Mouse (Mus musculus) layer of hippocampus, postnatal 10 days (tissue): ENCODE measurements around the gene Gm12830. TPM values are rescaled to one million over a fixed set of nuclear protein-coding genes. Genes with fewer than 3 reads are reported as not detected.

ENCODE experiments used
- DNase-seq, 2 experiments: peaks; one replicate each; pipeline ENCODE4 v3.0.0; 2021; ENCODE audit warnings: low spot score in 2 of 2
- long read RNA-seq: library from polyadenylated mRNA; stranded (forward); transcript quantifications from one replicate; pipeline ENCODE4 v2.0.0, GENCODE M21; 2023
- total RNA-seq, 2 experiments: library from RNA; stranded (reverse); gene quantifications; 2 replicates each; pipeline ENCODE4 v1.2.3; 2021

Gm12830 gene
- total RNA-seq = not detected
- long read RNA-seq = 0 reads

GRCm38 (mm10) chr4:114821567-114822192 is at the start of gene Gm12830:
Gene Gm12830 (plus strand): TSS chr4:114821722.
- DNase-seq = peak; percentile 48 to 54

DNA sequence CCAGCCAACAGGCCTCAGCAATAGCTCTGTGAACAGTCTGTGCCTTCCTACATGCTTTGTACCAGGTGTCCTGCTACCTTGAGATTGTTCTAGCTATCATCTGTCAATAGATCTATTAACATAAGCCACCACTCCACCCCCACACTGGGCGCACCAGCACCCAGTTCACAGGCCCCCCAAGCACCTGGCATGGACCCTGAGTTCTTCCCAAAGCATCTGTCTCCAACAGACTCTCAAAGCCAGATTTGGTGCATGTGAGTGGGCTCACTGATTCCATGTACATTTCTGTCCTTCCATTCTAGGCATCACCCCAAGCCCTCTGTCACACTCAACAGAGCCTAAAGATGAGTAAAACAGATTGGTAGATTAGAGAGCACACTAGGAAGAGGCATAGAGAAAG is 48.2 kb upstream of the Gm12830 start:
- DNase-seq = no peak

- peak; percentile 18 to 35 for DNase-seq
Observed at GRCm38 (mm10) chr4:114777625-114778202, 43.8 kb upstream of the Gm12830 start.

- no peak for DNase-seq
Observed at GRCm38 (mm10) chr4:114778716-114779474, 42.6 kb upstream of the Gm12830 start.

DNA sequence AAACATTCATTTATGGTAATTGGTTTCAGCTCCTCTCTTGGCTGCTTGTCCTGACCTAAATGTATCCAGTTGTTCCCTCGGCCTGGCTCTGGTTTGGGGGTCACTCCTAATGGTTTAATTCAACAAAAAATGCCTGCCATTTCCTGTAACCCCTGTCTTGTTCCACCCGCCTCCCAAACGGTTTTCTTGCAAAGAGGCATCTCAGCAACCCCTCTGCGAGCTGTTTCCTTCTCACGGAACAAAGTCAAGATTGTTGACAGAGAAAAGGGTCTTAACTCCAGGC is 42.1 kb upstream of the Gm12830 start:
- no peak for DNase-seq

- DNase-seq = no peak
Observed at GRCm38 (mm10) chr4:114779758-114780546, 41.6 kb upstream of the Gm12830 start.

- no peak for DNase-seq
Observed at GRCm38 (mm10) chr4:114782851-114783250, 38.7 kb upstream of the Gm12830 start.

DNA sequence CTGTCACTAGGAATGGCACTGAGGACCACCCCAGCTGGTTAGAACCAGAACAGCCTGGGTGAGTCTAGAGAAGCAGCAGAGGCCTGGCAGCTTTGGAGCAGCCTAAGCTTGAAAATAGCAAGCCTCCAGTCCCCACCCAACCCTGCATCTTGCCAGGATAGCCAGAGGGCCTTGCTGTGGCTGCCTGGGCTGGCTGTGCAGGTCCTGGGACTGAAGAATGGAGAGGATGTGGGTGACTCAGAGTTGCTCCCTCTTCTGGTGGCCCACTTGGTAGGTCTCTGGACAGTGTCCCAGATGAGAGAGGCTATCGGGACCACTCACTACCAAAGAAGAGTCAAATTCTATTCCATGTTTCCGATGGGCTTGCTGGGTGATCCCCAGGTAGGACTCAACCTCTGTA is 36.8 kb upstream of the Gm12830 start:
- DNase-seq = no peak

- DNase-seq = no peak
Observed at GRCm38 (mm10) chr4:114788856-114789255, 32.7 kb upstream of the Gm12830 start.

DNA sequence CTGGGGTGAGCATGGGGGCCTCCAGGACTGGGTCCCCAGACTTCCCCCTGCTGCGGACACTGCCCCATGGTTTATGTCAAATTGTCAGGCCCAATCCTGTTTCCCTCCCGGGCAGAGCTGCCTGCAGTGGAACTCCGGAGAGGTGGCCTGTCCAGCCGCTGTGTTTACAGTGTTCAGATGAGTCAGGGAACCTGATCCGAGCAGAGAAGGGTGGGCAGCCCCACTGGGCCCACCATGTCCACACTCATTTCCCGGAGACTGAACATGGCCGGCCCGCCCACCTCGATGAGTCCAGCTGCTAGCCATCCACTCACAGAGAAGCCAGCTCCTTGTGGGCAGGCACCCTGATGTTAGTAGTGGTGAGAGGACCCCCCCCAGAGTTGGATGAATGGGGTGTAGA is 29.9 kb upstream of the Gm12830 start:
- DNase-seq = no peak

DNA sequence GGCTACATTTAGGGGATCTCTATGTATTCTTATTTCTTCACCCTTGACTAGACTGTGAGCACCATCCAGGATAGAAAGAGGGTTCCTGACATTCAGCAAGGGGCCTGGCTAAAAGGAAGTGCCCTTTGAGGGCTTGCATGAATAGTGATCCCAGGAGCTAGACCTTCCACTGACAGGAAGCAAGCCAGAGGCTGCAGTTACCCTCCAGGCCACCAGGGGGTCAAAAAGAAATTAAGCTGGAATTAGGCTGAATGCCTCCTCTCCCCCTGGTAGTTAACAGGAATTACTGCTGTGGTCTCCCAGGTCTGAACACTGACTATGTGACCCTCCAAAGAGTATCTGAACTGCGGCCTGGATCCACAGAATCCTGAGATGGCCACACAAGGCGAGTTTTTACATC is 27.7 kb upstream of the Gm12830 start:
- DNase-seq = no peak

DNA sequence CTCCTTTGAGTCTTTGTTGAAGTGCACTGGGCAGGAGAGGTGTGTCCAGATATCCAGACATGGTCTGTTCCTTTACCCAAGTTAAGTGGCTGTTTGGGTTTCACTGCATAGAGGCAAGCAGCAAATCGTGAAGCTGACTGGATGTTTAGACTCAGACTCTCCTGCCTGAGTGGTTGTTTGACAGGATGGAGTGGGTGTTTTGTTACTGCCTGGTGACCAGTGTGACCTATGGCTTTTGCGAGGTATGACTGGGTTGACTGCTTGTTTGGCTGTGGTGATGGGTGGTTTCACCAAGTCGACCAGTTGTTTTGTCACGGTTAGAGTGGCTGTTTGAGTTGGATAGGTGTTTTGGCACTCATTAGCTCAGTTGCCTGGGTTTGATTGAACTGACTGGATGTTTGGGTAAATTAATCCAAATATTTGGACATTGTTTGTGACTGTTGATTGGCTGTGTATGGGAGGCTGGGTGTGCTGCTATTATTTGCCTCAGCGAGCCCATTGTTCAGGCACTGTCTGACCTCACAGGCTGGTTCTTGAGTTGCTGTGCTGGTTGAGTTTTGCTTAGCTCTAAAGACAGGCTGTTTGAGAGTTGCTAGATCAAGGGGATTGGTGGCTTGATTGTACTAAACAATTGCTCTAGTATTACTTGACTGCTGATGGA is 24.1 kb upstream of the Gm12830 start:
- DNase-seq = no peak

GRCm38 (mm10) chr4:114798041-114798624 is 23.4 kb upstream of the Gm12830 start:
- no peak for DNase-seq

DNA sequence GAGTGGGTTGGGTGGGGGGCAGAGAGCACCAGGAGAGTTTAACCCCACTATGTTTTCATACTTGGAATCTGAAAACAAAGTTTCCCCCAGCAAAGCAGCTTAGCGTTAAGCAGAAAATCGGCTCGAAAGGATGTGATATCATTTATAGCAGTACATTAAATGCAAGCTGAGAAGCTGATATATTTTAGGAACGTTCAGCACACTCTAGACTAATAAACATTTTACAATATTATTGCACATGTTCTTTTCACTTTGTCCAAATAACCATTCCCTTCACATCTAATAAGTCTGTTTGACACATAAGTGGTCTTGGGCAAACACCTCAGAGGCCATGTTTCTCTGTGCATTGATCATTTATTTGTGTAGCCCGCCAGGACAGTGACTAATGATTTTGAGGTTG is 17.4 kb upstream of the Gm12830 start:
- no peak for DNase-seq

DNA sequence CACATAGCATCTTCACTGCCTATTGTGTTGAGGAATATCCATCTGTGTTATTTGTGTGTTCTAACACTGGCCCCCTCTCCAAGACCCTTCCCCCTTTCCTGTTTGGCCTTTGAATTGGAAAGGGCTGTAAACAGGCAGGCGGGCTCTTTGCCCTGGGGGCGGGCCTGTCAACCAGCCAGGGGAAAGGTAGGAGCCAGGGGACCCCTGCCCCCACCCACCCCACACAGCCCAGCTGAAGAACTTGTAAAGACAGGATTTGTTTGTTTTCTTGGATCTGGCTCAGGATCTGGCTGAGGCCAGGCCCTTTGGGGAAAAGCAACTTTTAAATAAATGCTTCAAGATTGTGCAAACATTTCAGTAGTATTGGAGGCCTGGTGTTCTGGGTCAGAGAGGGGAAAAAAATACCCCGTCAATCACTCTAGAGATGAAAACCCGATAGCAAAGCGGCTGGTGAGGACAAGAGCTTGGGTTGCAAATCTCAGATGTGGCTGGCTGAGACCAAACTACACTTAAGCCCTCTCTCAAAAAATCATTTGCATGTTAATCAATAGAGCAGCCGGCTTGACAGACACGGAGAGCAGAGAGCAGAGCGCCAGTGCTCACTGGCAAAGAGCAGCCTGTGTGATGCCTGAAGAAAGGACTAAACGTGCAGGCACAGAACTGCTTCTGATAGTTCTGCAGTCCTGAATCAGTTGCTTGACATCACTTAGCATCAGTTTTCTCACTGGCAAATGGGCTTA is 2.4 kb upstream of the Gm12830 start:
- DNase-seq = peak in 1 of 2 experiments; percentile 40

GRCm38 (mm10) chr4:114834770-114835581 is 13.5 kb downstream of the Gm12830 start:
- DNase-seq = no peak

- DNase-seq = no peak
Observed at GRCm38 (mm10) chr4:114841336-114841920, 19.9 kb downstream of the Gm12830 start.

DNA sequence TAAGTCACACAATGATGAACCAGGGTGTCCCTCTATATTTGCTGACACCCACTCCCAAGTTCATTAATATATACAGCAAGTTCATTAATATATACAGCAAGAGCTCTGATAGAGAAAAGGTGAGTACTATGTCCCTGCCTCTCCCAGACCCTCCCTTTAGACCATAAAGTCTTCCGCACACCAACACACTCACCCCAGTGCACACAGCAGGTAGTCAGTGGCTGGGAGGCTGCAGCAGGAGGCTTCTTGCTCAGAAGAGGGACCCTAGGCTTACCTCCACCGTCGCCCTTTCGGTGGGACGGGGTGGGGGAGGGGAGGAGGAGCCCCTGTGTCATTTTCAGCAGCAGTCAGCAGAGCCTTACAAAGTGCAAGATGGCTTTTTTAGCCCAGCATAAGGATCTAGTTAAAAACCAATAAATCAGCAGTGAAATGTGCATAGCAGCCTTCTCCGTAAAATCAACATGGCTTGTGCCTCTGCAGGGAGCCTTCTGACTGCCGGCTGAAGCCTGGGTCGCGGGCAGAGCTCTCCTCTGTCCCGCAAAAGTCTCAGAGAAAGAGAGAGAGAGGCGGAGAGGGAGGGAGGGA is 20.9 kb downstream of the Gm12830 start:
- no peak for DNase-seq
